Mouse (Mus musculus): ENCODE measurements around the gene Gm17324.

The Gm17324 gene

GRCm38 (mm10) chr9:78463337-78463736 is 14.8 kb upstream of the Gm17324 start:
- DNase-seq: no peak

DNA sequence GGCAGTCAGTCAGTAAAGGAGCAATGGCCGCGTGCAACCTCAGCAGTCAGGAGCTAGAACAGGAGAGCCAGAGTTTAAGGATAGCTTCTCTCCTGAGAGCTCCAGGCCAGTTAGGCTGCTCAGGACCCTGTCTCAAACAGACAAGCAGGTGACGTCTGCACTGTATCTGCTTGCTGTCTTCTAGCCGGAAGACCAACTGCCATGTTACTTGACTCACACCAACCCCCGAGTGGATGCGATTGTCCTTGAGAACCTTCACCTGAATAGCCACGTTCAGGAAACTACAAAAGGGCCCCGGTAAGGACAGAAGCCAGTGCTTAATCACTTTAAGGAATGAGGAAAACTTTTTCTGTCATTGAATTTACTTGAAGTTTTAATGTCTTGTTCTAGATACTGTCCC is 8.4 kb upstream of the Gm17324 start:
- no peak for DNase-seq

GRCm38 (mm10) chr9:78451382-78451781 is 2.8 kb upstream of the Gm17324 start:
- DNase-seq: peak; percentile 17 to 48

DNA sequence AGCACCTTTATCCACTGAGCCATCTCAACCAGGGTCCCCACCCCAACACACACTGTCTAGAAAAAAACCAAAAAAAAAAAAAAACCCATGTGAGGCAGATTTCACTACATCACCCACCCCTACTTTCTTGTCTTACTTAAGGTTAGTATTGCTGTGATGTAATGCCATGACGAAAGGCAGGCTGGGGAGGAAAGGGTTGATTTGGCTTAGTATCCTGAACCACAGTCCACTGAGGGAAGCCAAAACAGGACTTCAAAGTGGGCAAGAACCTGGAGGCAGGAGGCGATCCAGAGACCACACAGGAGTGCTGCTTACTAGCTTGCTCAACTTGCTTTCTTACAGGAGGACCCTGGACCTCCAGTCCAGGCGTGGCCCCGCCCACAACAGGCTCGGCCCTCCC is 1.8 kb upstream of the Gm17324 start:
- no peak for DNase-seq

DNA sequence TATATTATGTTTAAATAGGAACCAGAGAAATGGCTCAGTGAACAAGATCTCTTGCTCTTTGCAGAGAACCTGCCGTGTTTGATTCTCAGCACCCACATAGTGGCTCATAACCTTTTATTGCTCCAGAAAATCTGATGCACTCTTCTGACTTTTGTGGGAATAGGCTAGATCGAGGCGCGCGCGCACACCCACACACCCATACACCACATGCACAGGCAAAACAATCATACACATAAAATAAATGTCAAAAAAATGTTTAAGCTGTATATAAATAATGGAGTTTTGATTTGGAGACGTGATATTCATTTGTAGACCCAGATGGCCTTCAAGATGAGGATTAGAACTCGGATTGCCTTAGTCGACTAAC is 997 bp downstream of the Gm17324 start:
- no peak for DNase-seq

GRCm38 (mm10) chr9:78442579-78443392 is 5.8 kb downstream of the Gm17324 start, which contains the start of gene Cgas:
Gene Cgas, minus strand, starts transcription at chr9:78443237.
- peak; percentile 34 to 53 for DNase-seq

DNA sequence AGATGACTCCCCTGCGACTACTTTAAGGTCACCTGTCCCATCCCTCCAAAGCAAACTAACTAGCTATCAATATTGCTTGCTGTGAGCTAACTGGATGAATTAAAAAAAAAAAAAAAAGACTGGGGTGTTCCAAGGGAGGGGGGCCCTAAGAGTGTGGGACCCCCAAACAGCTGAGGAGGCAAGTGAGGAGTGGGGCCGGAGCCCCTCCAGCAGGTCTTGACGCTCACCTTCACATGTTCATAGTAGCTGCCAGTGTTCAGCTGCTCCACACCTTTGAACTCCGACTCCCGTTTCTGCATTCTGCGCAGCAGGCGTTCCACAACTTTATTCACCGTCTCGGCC is 6.4 kb downstream of the Gm17324 start:
- no peak for DNase-seq

DNA sequence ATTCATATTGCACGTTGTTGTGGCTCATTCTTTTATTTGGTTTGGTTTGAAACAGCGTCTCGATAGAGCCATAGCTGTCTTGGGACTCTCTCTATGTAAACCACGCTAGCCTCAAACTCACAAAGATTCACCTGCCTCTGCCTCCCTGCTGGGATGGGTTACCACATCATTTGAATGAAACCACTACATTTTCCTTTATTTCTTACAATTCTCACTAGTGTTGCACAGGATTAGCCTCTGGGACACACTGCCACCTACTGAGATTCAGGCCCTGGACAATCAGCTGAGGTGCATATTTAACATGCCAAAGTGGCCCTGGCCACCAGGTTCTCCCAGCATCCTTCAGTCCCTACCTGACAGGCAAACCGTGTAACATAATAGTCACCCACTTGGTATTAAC is 9.2 kb downstream of the Gm17324 start:
- no peak for DNase-seq

- no peak for DNase-seq
These were observed 16.1 kb downstream of the Gm17324 start for GRCm38 (mm10) chr9:78432471-78432870.

GRCm38 (mm10) chr9:78430486-78430885 is 18.1 kb downstream of the Gm17324 start:
- DNase-seq: no peak

- no peak for DNase-seq
These were observed 19.0 kb downstream of the Gm17324 start for GRCm38 (mm10) chr9:78429551-78429950.

GRCm38 (mm10) chr9:78428870-78429432 is 19.6 kb downstream of the Gm17324 start:
- DNase-seq: no peak

- no peak for DNase-seq
These were observed 20.4 kb downstream of the Gm17324 start for GRCm38 (mm10) chr9:78428185-78428584.

DNA sequence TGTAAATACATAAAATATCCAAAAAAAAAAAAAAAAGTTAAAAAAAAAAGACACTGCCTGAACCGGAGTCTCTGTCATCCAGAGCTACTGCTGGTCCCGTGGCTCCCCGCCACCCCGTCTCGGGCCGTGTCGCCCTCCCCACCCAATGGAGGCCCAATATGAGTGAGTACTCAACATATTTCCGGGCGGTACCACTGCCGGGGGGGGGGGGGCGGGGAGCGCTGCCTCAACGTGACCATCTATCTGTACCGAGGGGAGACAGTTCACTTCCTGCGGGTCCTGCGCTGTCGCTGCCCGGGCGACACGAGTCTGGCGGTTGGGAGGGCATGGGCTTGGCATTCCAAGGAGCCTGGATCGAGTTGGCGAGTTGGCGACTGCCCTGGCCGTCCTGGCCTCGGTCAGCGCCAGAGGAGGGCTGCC is 21.2 kb downstream of the Gm17324 start:
- DNase-seq: peak; percentile 19 to 28

DNA sequence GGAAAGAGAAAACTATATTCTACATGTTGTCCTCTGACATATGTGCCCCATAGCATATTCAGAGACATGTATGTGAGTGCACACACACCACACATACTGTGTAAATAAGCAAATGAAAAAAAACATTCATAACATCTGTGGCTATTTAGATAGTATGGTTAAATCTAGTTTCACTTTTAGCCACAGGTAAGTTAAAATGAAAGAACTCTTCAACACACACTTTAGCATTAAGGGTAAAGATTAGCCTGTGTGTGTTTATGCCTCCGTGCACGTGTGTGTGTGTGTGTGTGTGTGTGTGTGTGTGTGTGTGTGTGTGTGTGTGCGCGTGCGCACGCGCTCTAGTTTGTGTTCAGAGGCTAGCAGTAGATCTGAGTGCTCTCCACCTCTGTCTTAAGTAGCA is 47.0 kb downstream of the Gm17324 start:
- DNase-seq: no peak

DNA sequence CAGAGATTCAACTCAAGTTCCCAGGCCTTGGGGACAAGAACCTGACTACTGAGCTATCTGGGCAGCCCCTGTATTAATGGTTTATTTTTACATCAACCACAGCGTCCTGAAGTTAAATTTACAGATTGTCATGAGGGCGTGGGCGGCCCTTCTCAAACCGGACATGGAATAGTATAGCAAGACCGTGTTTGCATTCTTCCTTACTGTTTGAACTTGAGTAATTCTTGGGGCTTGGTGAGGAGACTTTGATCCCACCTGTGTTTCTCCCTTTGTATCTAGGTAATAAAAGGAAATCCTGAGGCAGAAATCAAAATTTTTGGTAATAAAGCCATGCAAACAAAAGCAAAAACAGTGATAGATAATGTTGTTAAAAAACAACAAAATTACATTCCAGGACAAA is 48.0 kb downstream of the Gm17324 start:
- no peak for DNase-seq

All from thymus, postnatal 36 days (tissue).